Comparison of ENCODE assay signal across 18 mouse cellular contexts in the genomic region with DNA sequence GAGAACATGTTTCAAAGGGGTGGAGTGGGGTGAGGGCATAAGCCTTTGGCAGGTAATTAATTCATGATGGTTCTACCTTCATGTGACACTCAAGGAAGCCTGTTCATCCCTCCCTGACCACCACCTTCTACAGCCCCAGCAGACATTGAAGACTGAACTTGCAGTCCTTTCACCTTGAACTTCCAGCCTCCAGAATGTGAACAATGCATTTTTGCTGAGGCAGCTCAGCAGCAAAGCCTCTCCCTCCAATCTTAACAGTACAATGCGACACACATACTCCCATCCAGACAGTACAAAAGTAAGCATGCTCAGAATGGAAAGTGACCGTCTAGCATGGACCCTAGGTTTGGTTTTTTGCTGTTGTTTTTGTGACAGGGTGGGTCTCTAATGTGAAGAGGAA. TPM values are rescaled to one million over a fixed set of nuclear protein-coding genes. Genes with fewer than 3 reads are reported as not detected.
"Had no signal": no experiment of that assay in that cellular context is flagged by ENCODE, and none has a peak within 500 bp of the region (broad histone marks: within the 10 kb centered on the region; RNA-seq: fewer than 3 reads in every experiment).

No protein-coding gene starts in this region.

- H3K27me3 ChIP-seq: megakaryocyte, embryonic 14.5 days; midbrain, embryonic 13.5 days; midbrain, embryonic 15.5 days; neural tube, embryonic 12.5 days had no signal

- H3K27ac ChIP-seq: midbrain, embryonic 13.5 days; midbrain, embryonic 15.5 days; neural tube, embryonic 12.5 days had no signal

- H3K4me3 ChIP-seq: midbrain, embryonic 13.5 days; midbrain, embryonic 15.5 days; neural tube, embryonic 12.5 days had no signal

- H3K4me2 ChIP-seq: lung, embryonic 14.5 days; midbrain, embryonic 11.5 days; midbrain, embryonic 13.5 days; midbrain, embryonic 15.5 days; neural tube, embryonic 12.5 days had no signal

- ATAC-seq: midbrain, embryonic 13.5 days; midbrain, embryonic 15.5 days had no signal

- H3K9me3 ChIP-seq: megakaryocyte, embryonic 14.5 days; midbrain, embryonic 13.5 days; midbrain, embryonic 15.5 days; neural tube, embryonic 12.5 days had no signal

- H3K9ac ChIP-seq: lung, embryonic 14.5 days; midbrain, embryonic 13.5 days; midbrain, embryonic 15.5 days had no signal

- DNase-seq: lung, adult 18-20 months; lung, embryonic 14.5 days; lung, postnatal 10 days; lung, postnatal 4 days; retina, postnatal 1 day; right cerebral cortex, adult 18-20 months; right cerebral cortex, postnatal 25 days; right cerebral cortex, postnatal 4 days; spleen, adult 18-20 months; thymus, adult 18-20 months; thymus, postnatal 14 days; thymus, postnatal 36 days had no signal

RNA-seq across cellular contexts. Expression of gene G430095P16Rik, which starts 41.3 kb away (rescaled TPM):
- total RNA-seq: midbrain, postnatal 0 days had no signal
